Mouse (Mus musculus) Muller cell, postnatal 12 days (primary cell): ENCODE measurements around the gene Ccdc189.
"Not testable (repeated sequence)": the region's sequence is repeated elsewhere in the genome, so short reads cannot be mapped to it uniquely, and the experiment has no call there.

Experiments
- DNase-seq: peaks from one replicate; pipeline ENCODE4 v3.0.0-alpha.2; 2015; ENCODE audit errors: inconsistent ontology term

Gene Ccdc189

DNA sequence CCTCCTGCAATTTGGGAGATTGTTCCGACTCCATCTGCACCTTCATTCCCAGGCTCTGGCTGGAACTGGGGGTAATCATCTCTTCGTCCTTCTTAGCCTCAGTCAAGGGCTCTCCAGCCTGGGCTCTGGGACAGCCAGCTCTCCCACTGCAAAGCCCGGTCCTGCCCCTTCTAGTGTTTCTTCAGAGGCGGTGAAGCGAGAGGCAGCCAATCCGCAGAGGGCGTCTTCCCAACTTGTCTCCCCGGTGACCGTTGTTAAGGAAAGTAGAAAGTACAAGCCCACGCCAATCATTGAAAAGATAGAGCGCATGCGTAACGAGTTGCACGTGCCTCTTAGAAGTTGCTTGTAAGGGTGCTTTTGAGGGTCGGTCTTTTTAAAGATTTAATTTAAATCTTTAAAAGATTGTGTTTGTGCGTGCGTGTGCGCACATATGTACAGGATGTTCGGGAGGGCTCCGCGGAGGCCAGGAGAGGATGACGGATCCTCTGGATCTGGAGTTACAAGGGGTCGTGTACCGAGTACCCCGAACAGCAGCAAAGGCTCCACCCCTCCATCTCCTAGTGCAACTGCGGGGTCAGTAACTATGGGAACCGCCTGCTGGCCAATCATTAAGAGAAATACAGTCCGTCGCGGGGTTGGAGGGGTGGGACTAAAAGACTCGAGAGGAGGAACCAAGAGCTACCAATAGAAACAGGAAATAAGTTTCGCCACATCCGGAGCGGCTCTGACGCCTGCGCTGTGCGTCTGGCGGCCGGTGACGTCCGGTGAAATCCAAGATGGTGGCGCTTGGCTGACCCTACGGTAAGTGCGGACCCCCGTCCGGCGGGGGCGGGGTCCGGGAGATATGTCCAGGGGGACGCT lies at the start of gene Ccdc189, which contains the start of gene Rnf40:
Gene Ccdc189, minus strand, starts transcription at position 585 of the 861 bp plus-strand sequence.
Gene Rnf40, plus strand, starts transcription at position 757 of the 861 bp plus-strand sequence.
- peak; percentile 99 for DNase-seq

DNA sequence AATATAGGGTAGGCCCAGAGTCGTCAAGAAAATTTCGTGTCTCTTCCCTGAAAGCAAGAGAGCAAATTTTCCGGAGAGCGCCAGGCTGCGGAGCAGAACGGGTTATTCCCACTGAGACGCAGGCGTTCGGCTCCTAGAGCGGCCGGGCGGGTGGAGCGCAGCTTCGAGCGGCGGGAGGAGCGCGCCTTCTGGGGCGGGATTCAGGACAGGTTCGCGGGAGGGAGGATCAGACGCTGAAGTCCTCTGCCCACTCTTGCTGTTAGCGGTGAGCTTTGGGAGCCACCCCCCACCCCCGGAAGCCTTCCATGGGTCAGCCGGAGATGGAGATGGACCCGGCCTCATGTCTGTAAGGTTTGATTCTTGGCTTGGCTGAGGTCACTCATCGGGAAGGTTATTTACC lies 48.6 kb upstream of the Ccdc189 start:
- DNase-seq: peak; percentile 87

DNA sequence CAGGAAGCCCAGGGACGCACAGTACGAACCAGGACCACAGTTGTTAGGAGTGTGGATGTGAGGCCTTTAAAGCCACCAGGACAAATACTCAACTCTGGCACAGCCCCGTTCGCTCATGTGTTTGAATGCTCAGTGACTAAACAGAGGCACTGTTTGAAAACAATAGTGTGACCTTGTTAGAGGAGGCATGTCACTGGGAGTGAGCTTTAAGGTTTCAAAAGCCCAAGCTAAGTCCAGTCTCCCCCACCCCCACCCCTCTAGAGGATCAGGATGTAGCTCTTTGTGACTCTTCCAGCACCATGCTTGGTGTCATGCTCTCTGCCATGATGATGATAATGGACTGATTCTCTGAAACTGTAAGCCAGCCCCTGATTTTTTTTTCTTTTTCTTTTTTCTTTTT lies 43.0 kb upstream of the Ccdc189 start:
- DNase-seq: no peak

DNA sequence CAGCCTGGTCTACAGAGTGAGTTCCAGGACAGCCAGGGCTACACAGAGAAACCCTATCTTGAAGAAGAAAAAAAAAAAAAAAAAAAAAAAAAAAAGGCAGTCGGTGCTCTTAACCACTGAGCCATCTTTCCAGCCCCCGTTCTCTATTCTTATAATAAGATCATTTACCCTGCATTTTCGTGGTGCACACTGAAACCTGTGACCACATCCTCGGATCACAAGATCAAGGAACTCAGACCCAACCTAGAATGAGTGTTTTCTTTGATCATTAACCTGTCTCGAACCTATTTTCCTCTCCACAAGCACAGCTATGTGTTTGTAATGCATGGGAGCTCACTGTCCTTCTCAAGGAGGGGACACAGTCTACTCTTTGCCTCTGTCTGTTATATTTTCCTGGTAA lies 40.3 kb upstream of the Ccdc189 start:
- DNase-seq: no peak

DNA sequence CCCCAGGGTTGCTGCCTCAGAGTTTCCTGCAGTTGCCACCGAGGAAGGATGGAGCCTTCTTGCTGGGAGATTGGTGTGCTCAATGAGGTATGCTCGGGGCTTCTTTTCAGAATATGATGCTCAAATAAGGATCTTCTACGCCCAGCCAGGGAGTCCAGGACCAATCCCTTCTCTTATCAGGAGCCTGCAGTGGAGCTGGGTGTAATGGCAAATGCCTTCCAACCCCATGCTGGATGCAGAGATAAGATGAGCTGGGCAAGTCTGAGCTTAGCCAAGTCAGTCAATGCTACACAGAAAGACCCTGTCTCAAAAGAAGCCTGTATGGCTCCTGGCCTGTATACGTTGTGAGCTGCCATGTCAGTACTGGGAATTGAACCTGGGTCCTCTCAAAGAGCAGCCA lies 38.1 kb upstream of the Ccdc189 start:
- DNase-seq: no peak

DNA sequence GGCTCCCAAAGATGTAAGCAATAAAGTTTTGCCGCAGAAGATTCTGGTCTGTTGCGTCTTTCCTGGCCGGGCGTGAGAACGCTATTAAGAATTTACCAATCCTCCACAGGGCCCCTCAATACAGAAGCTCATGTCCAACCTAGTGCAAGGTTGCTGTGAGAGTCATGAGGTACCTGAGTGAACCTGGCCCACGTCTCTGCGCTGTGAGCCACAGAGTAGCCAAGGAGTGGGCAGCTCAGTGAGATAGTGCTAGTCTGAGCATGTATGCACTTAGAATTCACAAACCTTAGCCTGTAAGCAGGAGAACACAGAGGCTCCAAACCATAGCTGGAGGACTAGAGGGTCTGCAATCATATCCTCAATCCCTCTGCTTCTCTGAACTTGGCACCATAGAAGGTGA lies 37.6 kb upstream of the Ccdc189 start:
- DNase-seq: no peak

DNA sequence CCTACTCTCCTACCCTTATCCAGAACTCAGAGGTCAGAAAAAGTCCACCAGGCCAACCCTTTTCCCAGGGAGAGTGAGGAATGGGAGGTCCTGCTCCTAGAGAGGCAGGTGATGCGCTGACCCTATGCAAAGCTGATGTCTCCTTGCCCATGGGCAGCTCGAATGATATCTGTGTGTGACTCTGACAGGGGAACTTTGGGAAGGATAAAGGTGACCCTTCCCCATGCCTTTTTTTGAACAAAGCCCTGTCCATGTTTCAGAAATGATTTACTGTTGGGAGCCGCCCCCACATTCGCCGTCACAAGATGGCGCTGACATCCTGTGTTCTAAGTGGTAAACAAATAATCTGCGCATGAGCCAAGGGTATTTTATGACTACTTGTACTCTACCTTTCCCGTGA lies 30.0 kb upstream of the Ccdc189 start:
- DNase-seq: not testable (repeated sequence)

DNA sequence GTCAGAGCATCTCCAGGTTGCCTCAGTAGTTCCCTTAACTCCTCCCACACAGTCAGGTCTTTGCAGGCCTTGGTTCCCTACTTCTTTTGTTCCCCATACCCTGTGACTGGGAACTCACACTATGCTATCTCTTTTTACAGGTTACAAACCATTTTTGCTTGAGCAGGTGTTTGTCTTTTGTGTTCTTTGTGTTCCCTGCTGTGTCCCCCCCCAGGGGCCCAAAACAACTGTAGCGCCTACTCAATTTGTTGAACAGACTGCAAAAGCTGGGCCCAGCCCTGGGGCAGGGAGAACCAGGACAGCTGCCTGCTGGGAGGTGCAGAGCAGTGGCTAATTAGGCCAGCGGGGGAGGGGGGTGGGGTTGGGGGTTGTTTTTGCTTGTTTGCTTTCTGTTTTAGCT lies 29.6 kb upstream of the Ccdc189 start:
- DNase-seq: no peak

DNA sequence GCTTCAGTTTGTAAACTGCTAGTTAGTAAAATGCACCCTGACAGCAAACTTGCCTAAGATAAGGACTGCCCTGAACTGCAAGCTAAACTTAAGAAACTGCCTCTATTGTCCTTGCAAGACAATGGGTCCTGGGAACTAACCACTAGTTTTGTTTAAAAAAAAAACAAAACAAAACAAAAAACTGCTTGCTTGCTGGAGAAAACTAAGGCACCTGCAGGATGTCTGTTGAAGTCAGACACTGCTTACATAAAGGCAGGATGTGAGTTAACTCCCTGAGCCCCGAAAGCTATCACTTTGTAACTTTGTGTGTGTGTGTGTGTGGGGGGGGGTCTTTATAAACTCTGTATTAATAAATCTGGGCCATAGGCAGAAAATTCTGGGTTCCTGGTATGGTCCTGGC lies 28.5 kb upstream of the Ccdc189 start:
- DNase-seq: no peak

DNA sequence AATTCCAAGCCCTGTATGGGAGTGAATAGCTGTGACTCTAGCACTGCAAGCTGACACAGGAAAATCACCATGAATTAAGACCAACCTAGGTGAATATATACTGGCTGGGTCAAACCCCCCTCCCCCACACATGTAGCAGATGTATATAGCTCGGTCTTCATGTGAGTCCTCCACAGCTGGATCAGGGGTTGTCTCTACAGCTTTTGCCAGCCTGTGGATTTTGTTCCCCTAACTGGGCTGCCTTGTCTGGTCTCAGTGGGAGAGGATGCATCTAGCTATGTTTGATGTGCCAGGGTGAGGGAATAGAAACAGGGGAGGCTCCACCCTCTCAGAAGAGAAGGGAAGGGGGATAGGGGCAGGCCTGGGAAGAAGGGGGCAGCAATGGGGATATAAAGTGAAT lies 27.9 kb upstream of the Ccdc189 start:
- DNase-seq: no peak

DNA sequence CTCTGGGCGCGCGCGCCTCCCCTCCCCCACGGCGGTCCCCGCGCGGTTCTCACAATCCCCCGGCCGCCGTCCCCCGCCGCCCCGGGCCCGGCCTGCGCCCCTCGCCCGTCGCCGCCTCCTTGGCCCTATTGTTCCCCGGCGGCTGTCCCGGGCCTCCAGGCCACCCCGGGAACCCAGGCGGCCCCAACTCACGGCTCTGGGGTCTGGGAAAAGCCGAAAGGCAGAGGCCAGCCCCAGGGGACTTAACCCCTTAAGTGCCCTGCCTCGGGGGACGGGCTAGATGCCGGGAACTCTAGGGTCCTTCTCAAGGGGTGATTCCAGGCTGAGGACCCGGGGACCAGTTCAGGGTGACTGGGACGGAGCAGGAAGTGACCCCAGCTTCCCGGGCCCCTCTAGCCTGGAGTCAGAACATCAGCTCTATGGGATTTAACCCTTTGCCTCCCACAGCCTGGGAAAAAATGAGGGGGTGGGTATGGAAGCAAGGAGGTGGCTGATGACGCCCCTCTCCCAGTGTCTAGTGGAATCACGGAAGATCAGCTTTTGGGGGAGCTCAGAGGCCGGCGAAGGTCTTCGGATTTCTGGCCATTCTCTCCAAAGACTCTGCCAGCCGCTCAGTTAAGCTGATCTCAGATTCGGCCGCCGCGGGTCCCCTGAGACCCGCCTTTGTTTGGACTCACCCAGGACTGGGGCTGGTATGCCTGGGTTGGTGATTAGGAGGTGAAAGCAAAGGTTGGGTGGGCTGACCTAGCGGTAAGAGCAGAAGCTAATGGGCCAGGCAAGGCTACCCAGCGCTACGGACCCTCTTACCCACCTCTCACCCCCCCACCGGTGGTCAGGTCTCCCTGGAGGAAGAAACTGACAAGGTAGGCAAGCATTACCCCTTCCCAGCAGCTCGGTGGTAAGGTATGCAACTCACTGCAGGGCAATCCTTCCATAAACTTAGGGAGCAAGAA lies 26.8 kb upstream of the Ccdc189 start, which contains the start of gene Zfp629:
Gene Zfp629, minus strand, starts transcription at position 907 of the 953 bp plus-strand sequence.
- DNase-seq: peak; percentile 87

DNA sequence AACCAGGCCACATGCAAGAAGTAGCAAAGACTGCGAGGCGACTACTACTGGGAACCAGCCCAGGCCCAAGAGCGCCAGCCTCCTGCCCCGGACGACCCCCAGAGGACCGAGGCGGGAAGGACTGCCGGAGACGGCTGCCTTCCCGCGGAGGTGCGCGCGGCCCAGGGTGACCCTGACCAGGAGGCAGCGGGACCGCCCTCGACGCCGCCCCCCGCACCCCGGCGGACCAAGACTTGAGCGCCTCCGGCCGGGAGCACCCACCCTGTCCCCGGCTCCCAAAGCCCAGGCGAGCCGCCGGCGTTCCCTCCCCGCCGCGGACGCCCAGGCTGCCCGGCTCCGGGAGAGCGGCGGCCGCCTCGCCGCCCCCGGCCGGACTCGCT lies 26.1 kb upstream of the Ccdc189 start:
- peak; percentile 62 for DNase-seq

DNA sequence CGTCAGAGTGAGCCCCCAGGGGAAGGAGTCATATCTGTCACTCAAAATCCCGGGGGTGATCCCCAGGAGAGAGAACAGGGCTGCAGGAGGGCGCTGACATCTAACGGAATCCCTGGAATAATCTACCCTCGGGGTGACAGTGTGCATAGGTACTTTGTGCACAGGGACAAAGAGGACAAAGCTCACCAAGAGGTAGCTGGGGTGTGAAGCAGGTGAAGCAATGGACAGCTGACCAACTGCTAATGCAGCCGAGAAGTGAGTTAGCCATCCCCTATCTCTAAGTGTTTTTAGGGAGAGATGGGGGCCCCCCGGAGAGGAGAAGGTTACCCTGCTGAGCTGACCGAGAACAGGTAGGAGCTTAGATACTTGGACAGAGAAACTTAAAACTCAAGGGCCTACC lies 25.7 kb upstream of the Ccdc189 start:
- DNase-seq: no peak

DNA sequence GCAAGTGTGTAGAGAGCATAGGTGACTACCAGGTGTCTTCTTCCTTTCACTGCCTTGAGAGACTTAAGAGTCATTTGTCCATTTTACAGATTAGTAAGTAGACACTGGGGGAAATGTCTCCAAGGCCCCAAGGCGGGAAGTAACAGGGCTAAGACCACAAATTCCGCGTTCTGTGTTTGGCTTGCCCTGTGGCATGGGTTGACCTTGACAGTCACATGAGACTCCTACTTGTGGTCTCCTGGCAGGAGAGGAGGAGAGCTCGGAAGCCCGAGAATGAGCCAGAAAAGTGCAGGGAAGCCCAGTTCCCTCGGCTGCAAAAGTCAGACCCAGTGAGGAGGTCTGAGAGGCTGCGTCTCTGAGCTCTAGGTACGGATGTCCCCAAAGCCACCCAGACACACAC lies 25.1 kb upstream of the Ccdc189 start:
- DNase-seq: no peak

DNA sequence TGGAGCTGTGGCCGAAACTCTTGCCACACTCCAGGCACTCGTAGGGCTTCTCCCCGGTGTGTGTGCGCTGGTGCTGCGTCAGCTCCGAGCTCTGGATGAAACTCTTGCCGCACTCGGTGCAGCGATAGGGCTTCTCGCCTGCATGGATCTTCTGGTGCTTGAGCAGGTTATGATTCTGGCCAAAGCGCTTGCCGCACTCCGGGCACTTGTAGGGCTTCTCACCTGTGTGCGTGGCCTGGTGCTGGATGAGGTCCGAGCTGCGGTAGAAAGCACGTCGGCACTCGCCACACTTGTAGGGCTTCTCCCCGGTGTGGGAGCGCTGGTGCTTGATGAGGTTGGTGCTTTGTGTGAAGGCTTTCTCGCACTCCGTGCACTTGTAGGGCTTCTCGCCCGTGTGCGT lies 23.2 kb upstream of the Ccdc189 start:
- no peak for DNase-seq

DNA sequence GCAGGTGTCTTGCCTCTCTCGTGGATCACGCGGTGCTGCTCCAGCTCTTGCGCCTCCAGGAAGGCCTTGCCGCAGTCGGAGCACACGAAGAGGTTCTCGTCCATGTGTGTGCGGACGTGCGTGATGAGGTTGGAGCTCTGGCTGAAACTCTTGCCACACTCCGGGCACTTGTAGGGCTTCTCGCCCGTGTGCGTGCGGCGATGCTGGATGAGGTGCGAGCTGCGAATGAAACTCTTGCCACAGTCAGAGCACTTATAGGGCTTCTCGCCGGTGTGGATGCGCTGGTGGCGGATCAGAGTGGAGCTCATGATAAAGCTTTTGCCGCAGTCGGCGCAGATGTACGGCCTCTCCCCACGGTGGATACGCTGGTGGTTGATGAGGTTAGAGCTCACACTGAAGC lies 22.6 kb upstream of the Ccdc189 start:
- DNase-seq: no peak

DNA sequence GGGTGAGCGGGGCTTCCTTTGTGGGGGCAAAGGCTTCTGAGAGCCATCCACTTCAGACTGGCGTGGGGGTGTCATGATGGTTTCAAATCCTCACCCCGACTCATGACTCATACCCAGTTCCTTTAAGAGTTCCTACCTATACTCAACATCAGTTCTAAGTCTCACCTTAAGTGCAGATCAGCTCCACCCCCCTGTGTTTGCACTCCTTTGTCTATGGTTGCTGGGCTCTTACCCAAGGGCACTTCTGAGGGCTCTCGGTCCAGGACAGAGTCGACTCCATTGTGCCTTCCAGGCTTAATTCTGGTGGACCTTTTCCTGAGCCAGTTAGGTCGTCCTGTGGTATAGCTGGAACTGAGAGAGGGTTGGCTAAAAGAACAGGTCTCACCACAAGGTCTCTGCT lies 18.8 kb upstream of the Ccdc189 start:
- DNase-seq: no peak

DNA sequence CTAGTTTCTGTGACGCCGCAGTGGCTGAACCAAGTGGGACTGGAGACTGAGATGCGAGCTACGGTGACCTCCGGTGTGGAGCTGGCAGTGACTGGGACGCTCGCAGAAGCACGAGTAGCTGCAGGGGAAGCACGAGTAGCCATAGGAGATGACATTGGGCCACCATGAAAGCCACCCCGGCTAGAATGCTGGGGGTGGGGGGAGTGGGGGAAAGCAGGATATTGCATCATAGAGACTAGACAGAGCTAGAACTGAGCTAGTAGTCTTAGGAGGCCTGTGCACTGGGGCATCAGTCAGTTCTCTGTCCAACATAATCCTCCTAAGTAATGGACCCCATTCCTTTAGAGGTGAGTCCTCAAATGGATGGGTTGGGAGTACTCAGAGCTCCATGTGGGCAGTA lies 15.9 kb upstream of the Ccdc189 start:
- no peak for DNase-seq

DNA sequence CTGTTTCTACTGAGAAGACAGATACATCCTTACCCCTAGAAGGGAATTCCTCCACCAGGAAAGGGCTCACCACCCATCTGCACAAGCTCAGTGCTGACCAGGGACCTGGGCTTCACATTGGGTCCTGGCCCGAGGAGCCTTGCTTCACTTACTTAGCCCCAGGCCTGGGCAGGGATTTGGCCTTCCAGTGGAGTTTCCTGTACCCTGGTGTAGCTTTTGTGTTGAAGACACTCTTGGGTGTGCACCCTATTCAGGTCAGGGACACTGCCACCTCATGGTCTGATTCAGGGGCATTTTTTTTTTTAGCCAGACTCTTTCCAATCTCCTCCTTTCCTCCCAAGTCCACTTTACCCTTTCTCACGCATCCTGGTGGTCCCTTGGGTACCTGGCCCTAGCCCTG lies 14.5 kb upstream of the Ccdc189 start:
- no peak for DNase-seq

DNA sequence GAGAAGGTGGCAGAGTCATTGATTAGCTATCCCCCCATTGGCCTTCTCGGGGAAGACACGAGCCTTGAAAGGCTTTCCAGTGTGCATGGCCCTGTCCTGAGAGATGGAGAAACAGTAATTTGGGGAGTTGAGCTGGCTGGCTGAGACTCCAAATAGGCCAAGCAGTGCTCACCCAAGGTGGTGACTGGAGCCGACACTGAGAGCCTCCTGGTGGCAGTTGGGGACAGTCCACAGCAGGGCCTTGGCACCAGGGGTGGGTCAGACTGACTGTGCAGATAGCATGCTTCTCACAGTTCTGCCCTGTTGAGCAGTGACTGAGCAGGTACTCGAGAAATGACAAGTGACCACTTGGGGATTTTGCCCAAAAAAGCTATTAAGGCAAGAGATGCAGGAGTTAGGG lies 13.3 kb upstream of the Ccdc189 start:
- no peak for DNase-seq

DNA sequence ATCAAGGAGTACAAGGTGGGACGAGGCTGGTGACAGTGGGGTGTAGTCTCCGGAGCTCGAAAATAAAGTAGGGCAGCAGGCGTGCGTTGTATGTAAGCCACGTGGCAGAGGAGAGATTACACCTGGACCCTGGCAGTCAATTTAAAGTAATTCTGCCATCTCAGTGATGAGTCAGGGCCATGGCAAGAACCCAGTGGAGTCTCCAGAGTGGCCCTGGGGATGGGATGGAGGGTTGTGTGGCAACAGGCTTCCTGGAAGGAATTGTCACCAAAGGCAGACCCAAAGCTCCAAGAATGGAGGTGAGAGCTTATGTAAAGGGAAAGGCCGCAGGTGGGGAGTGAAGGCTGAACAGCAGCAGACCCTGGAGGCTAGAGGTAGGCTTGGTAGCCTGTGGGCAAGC lies 12.2 kb upstream of the Ccdc189 start:
- DNase-seq: no peak

DNA sequence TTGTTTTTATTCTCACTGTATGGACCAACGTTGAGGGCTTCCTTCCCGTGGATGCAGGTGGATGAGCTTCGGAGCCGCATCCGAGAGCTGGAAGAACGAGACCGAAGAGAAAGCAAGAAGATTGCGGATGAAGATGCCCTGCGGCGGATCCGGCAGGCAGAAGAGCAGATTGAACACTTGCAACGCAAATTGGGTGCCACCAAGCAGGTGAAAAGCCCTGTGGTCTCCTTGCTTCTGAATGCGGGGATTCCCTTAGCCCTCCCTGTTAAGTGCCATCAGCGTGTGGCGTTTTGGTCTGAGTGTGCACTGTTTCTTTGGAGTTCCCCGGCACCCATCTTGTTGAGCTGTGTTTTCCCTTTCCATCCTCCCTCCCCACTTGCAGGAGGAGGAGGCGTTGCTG lies 8.4 kb upstream of the Ccdc189 start:
- no peak for DNase-seq

DNA sequence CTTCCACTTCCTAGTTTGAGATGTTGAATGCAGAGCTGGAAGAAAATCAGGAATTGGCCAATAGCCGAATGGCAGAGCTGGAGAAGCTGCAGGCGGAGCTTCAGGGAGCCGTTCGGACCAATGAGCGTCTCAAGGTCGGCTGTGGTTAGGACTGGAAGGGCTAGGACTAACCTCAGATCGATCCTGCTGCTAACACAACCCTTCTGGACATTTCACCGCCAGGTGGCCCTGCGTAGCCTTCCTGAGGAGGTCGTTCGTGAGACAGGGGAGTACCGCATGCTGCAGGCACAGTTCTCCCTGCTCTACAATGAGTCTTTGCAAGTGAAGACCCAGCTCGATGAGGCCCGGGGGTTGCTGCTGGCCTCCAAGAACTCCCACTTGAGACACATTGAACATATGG lies 4.2 kb upstream of the Ccdc189 start:
- no peak for DNase-seq
